Mouse (Mus musculus): ENCODE measurements around the gene Rnaseh1. TPM values are rescaled to one million over a fixed set of nuclear protein-coding genes. Genes with fewer than 3 reads are reported as not detected.

Rnaseh1 gene
- 15.7 and 18.2 TPM in 2 replicates for polyA plus RNA-seq (2015; fragmentation: Nextera tagmentation; extraction: Ambion mirVana)

DNA sequence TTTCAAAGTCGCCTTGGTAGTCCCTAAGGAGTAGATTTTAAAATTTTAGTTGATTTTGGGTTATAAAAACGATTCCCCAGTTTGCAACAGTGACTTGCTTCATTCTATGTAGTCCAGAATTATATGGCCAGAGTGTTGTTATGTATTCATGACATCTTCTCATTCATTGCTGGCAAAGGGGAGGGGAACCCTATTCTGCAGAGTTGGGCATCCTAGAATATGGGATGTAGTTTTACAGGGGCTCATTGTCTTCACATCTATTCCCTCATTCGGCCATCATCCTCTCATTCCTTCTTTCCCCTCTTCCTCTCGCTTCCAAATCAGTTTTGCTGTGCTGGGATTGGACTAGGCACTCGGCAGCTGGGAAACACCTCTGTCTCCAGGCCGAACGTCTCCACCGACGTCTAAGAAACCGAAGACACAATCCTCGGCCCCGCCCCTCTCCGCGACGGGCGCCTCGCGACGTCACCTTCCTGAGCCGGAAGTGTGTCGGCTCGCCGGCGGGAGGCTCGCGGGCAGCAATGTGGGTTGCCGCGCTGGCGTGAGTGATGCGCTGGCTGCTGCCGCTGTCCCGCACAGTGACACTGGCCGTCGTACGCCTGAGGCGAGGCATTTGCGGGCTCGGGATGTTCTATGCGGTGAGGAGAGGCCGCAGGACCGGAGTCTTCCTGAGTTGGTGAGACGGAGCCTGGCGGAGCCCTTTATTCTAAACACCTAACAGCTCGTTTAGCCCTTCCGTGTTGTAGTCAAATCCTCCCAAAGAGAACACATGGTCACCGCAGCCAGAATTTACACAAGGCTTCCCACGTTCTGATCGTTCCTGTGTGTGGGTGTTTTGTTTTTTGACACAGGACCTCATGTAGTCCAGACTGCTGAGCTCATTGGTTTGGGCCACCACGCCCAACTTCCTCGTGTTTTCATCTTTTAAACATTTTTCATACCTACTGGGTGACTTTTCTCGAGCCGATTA is at the start of gene Rnaseh1:
Gene Rnaseh1, plus strand, starts transcription at position 462 of the 970 bp plus-strand sequence.

DNA sequence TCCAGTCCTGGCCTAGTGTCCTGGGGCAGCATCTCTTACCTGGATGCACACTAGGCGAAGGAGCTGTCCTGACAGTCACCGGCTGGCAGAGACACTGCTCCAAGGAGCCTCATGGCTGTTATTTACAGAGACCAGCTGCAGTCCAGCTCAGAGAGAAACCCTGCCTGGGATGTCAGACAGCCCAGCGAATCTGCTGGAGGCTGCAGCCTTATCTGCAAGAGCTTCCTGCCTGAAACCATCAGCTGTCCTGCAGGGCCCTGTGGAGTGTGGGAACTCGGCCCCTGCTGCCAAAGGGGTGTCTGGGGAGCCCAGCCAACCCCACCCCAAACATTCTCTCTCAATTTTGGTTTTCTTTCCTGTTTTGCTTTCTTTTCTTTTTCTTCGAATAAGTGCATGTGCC is 26.2 kb upstream of the Rnaseh1 start, which contains the start of gene Colec11:
Gene Colec11, minus strand, starts transcription at position 183 of the 400 bp plus-strand sequence.

DNA sequence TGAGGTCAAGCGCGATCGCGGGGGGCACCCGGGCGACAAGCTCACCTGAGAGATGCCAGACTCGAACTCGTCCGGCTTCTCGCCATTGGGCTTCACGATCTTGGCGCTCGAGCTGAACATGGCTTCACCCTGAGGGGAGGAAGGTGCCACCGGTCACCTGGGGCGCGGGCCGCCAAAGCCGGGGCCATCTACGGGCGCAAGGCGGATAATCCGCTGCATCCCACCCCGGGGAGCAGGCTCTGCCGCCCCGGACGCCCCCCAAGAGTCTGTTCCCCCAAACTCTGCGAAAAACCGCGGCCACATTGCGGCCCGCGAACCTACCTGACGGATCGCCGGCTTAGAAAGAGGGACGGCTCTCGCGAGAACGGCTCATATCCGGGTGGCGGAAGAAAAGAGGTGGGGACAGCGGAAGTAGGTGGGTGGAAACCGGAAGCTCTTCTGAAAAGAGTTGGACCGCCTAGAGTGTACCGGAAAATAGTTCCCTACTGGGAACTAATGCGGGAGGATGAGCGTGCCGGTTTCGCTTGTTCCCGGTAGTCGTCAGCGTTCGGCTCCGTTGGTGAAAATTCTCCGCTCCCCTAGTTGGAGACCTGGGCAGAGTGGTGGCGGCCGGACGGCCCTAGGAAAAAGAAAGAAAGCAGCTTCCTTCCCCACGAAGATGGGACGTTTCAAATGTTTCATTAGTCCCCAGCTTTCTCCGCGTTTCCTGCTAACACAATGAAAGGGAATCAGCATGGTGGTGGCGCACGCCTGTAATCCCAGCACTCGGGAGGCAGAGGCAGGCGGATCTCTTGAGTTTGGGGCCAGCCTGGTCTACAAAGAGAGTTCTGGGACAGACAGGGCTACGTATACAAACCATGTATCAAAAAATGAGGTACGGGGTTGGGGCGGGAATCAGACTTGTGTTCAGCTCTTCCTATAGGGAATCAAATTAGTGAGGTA is 13.6 kb upstream of the Rnaseh1 start, which contains the start of gene Rps7:
Gene Rps7, minus strand, starts transcription at position 419 of the 942 bp plus-strand sequence.

DNA sequence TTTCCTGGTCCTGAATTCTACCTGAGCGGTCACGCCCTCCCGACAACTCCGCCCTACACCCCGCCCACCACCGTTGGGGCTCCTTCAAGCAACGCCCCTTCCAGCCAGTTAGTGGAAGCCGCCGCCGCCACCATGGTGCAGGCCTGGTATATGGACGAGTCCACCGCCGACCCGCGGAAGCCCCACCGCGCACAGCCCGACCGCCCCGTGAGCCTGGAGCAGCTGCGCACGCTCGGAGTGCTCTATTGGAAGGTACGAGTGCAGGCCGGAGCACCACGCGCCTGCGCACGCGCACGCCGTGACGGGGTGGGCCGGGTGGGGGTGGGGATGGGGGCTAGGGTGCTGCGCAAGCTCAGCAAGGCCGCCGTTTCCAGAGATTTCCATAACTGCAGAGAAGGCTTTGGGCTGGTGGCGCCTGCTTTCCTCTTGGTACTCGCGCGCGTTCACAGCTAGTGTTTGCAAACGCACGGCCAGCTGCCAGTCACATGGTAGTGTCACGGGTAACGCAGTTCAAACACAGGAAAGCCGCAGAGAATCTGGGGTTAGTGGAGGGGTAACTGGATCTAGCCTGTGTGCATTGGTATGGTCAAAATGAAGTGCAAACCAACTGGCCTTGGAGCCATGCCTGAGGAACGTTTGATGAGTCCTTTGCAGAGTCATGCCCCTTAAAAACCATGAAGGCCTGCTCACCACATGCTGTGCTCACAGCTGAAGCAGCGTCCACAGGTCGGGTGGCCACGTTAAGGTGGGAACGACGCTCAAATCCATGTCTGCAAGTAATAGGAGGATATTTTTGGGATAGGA is 25.9 kb downstream of the Rnaseh1 start, which contains the start of gene Adi1:
Gene Adi1, plus strand, starts transcription at position 111 of the 804 bp plus-strand sequence.

Small RNA genes within 50 kb of the gene (microRNA-seq; reads per million reads assigned to microRNA genes)
- not detected for gene Mir6937

Other genes starting within 250 kb of the Rnaseh1 start
- not detected in 2 replicates for gene Dcdc2c, start 97.2 kb upstream of the Rnaseh1 start, polyA plus RNA-seq (2015; fragmentation: Nextera tagmentation; extraction: Ambion mirVana)
- gene Allc, start 67.1 kb upstream of the Rnaseh1 start, polyA plus RNA-seq (2015; fragmentation: Nextera tagmentation; extraction: Ambion mirVana): 0.28 TPM in 1 of 2 replicates, not detected in the other
- 1.1 and 1.5 TPM in 2 replicates for gene Colec11, start 26.2 kb upstream of the Rnaseh1 start, polyA plus RNA-seq (2015; fragmentation: Nextera tagmentation; extraction: Ambion mirVana)
- 448 and 525 TPM in 2 replicates for gene Rps7, start 13.6 kb upstream of the Rnaseh1 start, polyA plus RNA-seq (2015; fragmentation: Nextera tagmentation; extraction: Ambion mirVana)
- 29.7 and 31.6 TPM in 2 replicates for gene Adi1, start 25.6 kb downstream of the Rnaseh1 start, polyA plus RNA-seq (2015; fragmentation: Nextera tagmentation; extraction: Ambion mirVana)
- gene Trappc12, start 100.9 kb downstream of the Rnaseh1 start, polyA plus RNA-seq (2015; fragmentation: Nextera tagmentation; extraction: Ambion mirVana): 30.7 and 35.9 TPM in 2 replicates
- 53.4 and 59.6 TPM in 2 replicates for gene Eipr1, start 102.2 kb downstream of the Rnaseh1 start, polyA plus RNA-seq (2015; fragmentation: Nextera tagmentation; extraction: Ambion mirVana)